Mouse (Mus musculus): Measurements from ENCODE around the gene Yeats2.

Gene Yeats2

DNA sequence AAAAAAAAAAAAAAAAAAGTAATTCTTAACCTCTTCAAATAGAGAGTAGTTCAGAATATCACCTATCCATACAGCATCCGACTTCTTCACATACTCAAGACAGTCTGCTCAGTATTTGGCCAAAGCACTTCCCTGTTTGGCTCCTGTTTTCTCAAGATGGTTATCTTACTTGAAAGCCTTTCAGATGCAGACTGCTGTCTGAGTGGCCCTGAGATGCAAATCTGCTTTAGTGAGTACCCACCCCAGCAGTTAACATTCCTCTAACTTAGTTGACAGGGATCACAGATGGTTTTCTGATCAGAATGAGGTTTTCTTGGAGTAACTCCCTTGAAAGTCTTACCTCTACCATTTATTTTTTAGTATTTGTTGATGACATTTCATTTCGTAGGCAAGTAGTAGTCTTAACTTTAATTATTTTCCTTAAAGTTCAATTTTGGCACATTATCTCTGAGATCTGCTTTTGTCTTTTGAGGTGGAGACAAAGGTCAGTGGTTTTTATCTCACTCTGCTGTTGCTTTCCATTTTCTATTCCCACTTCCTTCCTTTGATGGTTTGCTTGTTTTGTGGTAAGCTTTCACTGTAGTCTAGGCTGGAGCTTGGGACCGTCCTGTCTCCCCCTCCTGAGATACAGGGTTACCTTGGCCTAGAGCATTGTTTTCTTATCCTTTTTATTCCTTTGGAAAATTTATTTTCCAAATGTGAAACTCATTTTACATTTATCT, 50.5 kb downstream of the Yeats2 start:
- in situ Hi-C loops (cut with MboI): no loop called here

DNA sequence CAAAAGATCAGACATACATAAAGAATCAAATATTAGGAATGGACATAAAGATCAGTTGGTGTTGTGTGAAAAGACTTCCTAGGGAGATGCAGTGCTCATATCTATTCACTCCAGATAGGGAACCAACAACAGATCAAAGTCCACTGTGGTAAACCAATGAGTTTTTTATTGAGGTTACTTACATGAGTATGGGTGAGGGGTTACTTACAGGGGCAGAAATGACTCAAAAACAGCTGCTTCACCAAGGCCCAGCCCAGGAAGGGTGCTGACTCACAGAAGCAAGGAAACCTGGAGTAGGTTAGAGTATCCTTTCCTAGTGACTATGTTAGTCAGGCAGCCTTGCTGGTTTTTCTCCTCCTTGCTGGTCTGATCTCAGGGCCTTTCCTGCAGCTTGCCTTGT, 51.2 kb downstream of the Yeats2 start:
- in situ Hi-C loops (cut with MboI): no loop called here

- in situ Hi-C loops (cut with MboI): no loop called here
Measured at GRCm38 (mm10) chr16:20195546-20195945, 54.7 kb downstream of the Yeats2 start.

GRCm38 (mm10) chr16:20196962-20197361, 56.1 kb downstream of the Yeats2 start:
- in situ Hi-C loops (cut with MboI): no loop called here

DNA sequence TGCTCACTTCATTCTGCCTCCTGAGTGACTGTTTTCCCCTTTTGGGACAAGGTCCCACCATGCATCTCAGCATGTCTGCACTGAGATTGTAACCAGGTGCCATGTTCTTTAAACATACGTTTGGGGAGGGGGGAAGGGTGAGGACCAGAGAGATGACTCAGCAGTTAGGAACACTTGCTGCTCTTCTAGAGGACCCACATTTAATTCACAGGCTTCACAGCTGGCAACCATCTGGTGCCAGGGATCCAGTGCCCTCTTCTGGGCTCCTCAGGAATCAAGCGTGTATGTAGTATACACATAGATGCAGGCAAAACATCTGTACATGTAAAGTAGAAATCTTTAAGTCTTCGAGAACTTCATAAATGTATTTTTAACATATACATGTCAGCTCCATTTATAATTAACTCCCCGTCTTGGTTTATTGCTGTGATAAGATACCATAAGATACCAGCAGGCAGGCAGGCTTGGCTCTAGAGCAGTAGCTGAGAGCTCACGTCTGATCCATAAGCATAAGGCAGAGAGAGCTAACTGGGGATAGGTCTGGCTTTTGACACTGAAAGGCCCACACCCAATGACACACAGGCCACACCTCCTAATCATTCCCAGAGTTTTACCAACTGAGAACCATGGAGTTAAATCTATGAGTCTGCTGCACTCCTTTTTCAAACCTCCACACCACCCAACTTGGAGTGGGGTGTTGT, 58.8 kb downstream of the Yeats2 start:
- in situ Hi-C loops (cut with MboI): no loop called here

- in situ Hi-C loops (cut with MboI): no loop called here
Measured at GRCm38 (mm10) chr16:20213591-20214226, 72.8 kb downstream of the Yeats2 start.

- in situ Hi-C loops (cut with MboI): no loop called here
Measured at GRCm38 (mm10) chr16:20222726-20223125, 81.9 kb downstream of the Yeats2 start.

GRCm38 (mm10) chr16:20226676-20227075, 85.8 kb downstream of the Yeats2 start:
- in situ Hi-C loops (cut with MboI): no loop called here

GRCm38 (mm10) chr16:20227504-20227903, 86.6 kb downstream of the Yeats2 start:
- in situ Hi-C loops (cut with MboI): no loop called here

GRCm38 (mm10) chr16:20228167-20228566, 87.3 kb downstream of the Yeats2 start:
- in situ Hi-C loops (cut with MboI): no loop called here

DNA sequence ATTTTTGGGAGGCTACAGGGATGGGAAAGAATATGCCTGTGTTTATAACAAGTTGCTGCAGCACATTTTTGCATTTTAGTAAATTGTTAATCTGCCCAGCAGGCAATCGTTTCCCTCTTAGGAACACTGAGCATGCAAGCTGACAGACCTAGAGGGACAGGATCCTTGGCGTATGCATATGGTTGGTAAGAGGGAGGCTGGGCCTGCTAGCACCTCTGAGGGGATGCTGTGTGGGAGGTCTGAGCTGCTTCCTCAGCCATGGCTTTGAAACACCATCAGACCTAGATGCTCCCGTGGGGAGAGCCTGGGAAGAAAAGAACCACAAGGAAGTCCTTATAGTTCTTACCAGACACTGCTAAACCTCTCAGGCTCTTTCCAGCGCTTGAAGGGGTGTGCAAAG, 93.5 kb downstream of the Yeats2 start:
- in situ Hi-C loops (cut with MboI): no loop called here

- in situ Hi-C loops (cut with MboI): no loop called here
Measured at GRCm38 (mm10) chr16:20237426-20237825, 96.6 kb downstream of the Yeats2 start.

GRCm38 (mm10) chr16:20238646-20239045, 97.8 kb downstream of the Yeats2 start:
- in situ Hi-C loops (cut with MboI): no loop called here

- in situ Hi-C loops (cut with MboI): no loop called here
Measured at GRCm38 (mm10) chr16:20240468-20241414, 99.9 kb downstream of the Yeats2 start, which contains the start of gene Map6d1. TSS of gene Map6d1 (minus strand) at chr16:20241358.

DNA sequence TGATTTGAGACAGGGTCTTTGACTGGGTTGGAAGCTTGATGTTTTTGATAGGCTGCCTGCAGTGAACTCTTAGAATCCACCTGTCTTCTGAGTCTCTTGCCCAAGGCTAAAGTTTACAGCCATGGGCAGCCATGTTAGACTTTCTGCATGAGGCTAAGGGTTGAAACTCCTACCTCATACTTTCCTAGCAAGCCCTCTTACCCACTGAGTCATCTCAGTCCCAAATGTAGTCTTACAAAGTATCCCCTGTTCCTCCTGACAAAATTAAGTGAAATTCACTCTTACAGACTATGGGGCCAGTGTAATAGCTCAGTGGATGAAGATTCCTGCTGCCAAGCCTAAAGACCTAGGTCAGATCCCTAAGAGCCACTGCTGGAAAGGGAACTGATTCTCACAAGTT, 106.2 kb downstream of the Yeats2 start:
- in situ Hi-C loops (cut with MboI): no loop called here

DNA sequence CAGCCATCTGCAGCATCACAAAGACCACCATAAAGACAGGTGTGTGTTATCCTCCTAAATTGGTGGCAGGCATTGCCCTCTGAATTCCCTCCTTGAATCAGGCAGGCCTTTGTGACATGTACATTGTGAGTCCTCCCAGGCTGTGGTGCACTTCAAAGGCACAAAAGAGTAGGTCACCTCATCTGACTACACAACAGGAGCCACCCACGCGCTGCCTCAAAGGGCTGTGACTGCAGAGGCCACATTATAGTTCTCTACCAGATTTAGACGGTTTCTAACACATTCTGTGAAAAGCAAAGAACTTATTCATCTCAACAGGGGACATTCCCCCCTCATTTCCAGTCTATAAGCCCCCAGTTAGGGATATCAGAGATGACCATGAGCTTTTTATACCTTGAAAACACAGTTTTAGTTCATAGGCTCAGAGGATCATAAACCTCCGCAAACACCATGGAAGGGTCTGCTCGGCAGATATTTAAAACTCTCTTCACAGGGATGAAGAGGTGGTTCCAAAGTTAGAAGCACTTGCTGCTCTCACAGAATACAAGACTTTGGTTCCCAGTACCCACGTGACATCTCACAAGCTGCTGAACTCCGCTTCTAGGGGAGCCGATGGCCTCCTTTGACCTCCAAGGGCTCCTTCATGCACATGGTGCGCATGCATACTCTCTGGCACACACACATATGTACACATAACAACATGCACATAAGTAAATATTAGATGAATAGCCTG, 107.7 kb downstream of the Yeats2 start:
- in situ Hi-C loops (cut with MboI): no loop called here

DNA sequence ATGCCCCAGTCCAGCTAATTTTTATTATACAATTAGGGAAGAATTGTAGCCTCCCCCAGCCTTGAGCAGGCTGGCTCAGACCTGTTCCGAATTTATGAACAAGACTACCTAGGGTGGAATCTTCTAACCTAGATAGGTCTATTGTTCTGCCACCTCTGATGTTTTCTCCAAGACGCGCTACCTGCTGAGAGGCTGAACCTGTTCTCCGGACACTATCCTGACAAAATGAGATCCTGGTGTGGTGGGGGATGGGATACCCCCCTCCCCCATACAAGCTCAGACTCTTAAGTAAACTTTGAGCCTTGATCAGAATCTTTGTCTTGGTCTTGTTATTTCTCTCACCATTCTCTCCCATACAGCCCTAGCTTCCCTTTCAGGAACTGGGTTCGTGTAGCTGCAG, 117.1 kb downstream of the Yeats2 start:
- in situ Hi-C loops (cut with MboI): no loop called here

GRCm38 (mm10) chr16:20265089-20265488, 124.2 kb downstream of the Yeats2 start:
- in situ Hi-C loops (cut with MboI): no loop called here

DNA sequence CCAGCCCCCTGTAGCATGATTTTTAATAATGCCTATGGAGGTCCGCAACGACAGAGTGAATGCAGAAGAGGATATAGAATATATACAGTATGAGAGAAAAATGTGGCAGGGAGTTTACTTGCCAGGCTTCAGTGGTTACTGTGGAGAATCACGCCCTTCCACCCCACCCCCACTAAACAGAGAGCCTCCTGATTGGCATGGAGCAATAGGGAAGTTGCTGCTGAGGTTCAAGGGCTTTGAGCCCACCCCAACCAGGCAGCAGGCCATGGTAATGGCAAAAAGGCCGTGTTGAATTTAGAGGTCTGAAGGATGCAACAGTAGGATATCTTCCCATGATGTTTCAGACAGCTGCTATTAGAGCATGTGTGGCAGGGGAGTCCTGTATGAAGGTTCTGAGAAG, 130.5 kb downstream of the Yeats2 start:
- in situ Hi-C loops (cut with MboI): no loop called here

GRCm38 (mm10) chr16:20272994-20273393, 132.1 kb downstream of the Yeats2 start:
- in situ Hi-C loops (cut with MboI): no loop called here

DNA sequence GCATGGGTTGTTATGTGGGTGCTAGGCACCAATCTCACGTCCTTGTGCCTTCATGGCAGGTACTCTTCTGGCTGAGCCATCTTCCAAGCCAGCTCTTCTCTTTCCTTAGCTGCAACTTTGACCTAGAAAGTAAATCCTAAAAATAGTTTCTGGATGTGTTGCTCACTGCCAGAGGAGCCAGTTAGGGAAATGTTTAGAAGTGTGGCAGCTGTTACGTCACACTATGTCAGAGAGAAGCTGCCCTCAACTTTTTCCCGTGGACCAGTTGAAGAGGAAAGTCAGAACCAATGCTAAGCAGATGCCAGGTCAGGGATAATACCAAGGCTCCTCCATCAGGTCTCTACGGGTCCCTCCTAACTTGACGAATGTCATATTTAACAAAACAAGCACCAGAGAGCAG, 138.5 kb downstream of the Yeats2 start:
- in situ Hi-C loops (cut with MboI): no loop called here

All from mature B cell (primary cell).